Mouse (Mus musculus): Measurements from ENCODE around the gene Them5.

Gene Them5

GRCm38 (mm10) chr3:94372038-94372437, 30.1 kb downstream of the Them5 start:
- no peak for DNase-seq (ENCODE audit: low read depth)

- DNase-seq (ENCODE audit: low read depth): no peak
Observed at GRCm38 (mm10) chr3:94372641-94373040, 30.7 kb downstream of the Them5 start, which contains the start of gene Rorc. Gene Rorc (plus strand): TSS chr3:94372794.

- DNase-seq (ENCODE audit: low read depth): peak; percentile 15
Observed at GRCm38 (mm10) chr3:94373090-94373489, 31.2 kb downstream of the Them5 start.

- DNase-seq (ENCODE audit: low read depth): peak; percentile 55
Observed at GRCm38 (mm10) chr3:94373597-94374011, 31.7 kb downstream of the Them5 start.

GRCm38 (mm10) chr3:94374636-94375035, 32.7 kb downstream of the Them5 start:
- DNase-seq (ENCODE audit: low read depth): no peak

- peak; percentile 37 for DNase-seq (ENCODE audit: low read depth)
Observed at GRCm38 (mm10) chr3:94375146-94375545, 33.2 kb downstream of the Them5 start.

GRCm38 (mm10) chr3:94375861-94376260, 34.0 kb downstream of the Them5 start:
- DNase-seq (ENCODE audit: low read depth): no peak

GRCm38 (mm10) chr3:94377028-94377923, 35.4 kb downstream of the Them5 start:
- no peak for DNase-seq (ENCODE audit: low read depth)

GRCm38 (mm10) chr3:94379831-94380510, 38.1 kb downstream of the Them5 start:
- peak; percentile 59 for DNase-seq (ENCODE audit: low read depth)

GRCm38 (mm10) chr3:94382308-94382707, 40.4 kb downstream of the Them5 start:
- no peak for DNase-seq (ENCODE audit: low read depth)

- DNase-seq (ENCODE audit: low read depth): peak; percentile 24
Observed at GRCm38 (mm10) chr3:94383476-94383875, 41.6 kb downstream of the Them5 start.

- DNase-seq (ENCODE audit: low read depth): no peak
Observed at GRCm38 (mm10) chr3:94386671-94387070, 44.8 kb downstream of the Them5 start.

- DNase-seq (ENCODE audit: low read depth): no peak
Observed at GRCm38 (mm10) chr3:94387391-94387790, 45.5 kb downstream of the Them5 start.

GRCm38 (mm10) chr3:94388047-94388446, 46.1 kb downstream of the Them5 start:
- no peak for DNase-seq (ENCODE audit: low read depth)

- DNase-seq (ENCODE audit: low read depth): no peak
Observed at GRCm38 (mm10) chr3:94389420-94389819, 47.5 kb downstream of the Them5 start.

GRCm38 (mm10) chr3:94391001-94391400, 49.1 kb downstream of the Them5 start:
- DNase-seq (ENCODE audit: low read depth): no peak

- DNase-seq (ENCODE audit: low read depth): no peak
Observed at GRCm38 (mm10) chr3:94392128-94392527, 50.2 kb downstream of the Them5 start.

GRCm38 (mm10) chr3:94393049-94393448, 51.1 kb downstream of the Them5 start:
- no peak for DNase-seq (ENCODE audit: low read depth)

- no peak for DNase-seq (ENCODE audit: low read depth)
Observed at GRCm38 (mm10) chr3:94396336-94396735, 54.4 kb downstream of the Them5 start.

GRCm38 (mm10) chr3:94396851-94397250, 55.0 kb downstream of the Them5 start:
- DNase-seq (ENCODE audit: low read depth): no peak

All from NIH3T3 (cell line).